Mouse (Mus musculus) hindbrain, embryonic 16.5 days (tissue): ENCODE results near the gene Peak1. TPM values are rescaled to one million over a fixed set of nuclear protein-coding genes. Genes with fewer than 3 reads are reported as not detected.

Source experiments
- ATAC-seq: fragments of 200-750 bp; cut with Nextera tagmentation; 2 replicates; pipeline ENCODE4 v1.8.0; 2017; ENCODE audit warnings: moderate TSS enrichment, moderate library complexity
- H3K27ac ChIP-seq: fragments of 300-500 bp; sonication (generic); 2 replicates; pipeline ENCODE4 v1.5.1; 2014; ENCODE audit warnings: low read depth, mild to moderate bottlenecking, control low read depth, low read length, moderate library complexity
- H3K27me3 ChIP-seq: fragments of 300-500 bp; sonication (generic); replicated peaks from 2 replicates; pipeline ENCODE4 v1.6.1; 2014; ENCODE audit warnings: low read length; ENCODE audit not compliant: control insufficient read depth, insufficient read depth
- H3K36me3 ChIP-seq: fragments of 300-500 bp; sonication (generic); 2 replicates; pipeline ENCODE4 v1.6.1; 2014; ENCODE audit warnings: mild to moderate bottlenecking, low read length, moderate library complexity, mixed read lengths; ENCODE audit not compliant: control insufficient read depth, insufficient read depth
- H3K4me1 ChIP-seq: fragments of 300-500 bp; sonication (generic); 2 replicates; pipeline ENCODE4 v1.6.1; 2014; ENCODE audit warnings: low read depth, low read length; ENCODE audit not compliant: control insufficient read depth, insufficient read depth
- H3K4me2 ChIP-seq: fragments of 300-500 bp; sonication (generic); 2 replicates; pipeline ENCODE4 v1.6.1; 2014; ENCODE audit warnings: mild to moderate bottlenecking, low read length, control low read depth, moderate library complexity
- H3K4me3 ChIP-seq: fragments of 300-500 bp; sonication (generic); 2 replicates; pipeline ENCODE4 v1.5.1; 2014; ENCODE audit warnings: mild to moderate bottlenecking, low read length, control low read depth, moderate library complexity
- H3K9ac ChIP-seq: fragments of 300-500 bp; sonication (generic); 2 replicates; pipeline ENCODE4 v1.6.1; 2014; ENCODE audit warnings: low read depth, mild to moderate bottlenecking, control low read depth, low read length, moderate library complexity
- H3K9me3 ChIP-seq: fragments of 300-500 bp; sonication (generic); 2 replicates; pipeline ENCODE4 v1.6.1; 2014; ENCODE audit warnings: mild to moderate bottlenecking, low read length, moderate library complexity; ENCODE audit not compliant: control insufficient read depth
- WGBS: fragments of 180-500 bp; shearing (Covaris S2); extraction: QIAGEN DNeasy Blood & Tissue Kit; methylation state at CpG from one replicate; pipeline ENCODE4 v1.1.7; 2014; 5-methylcytosine and 5-hydroxymethylcytosine counted together
- polyA plus RNA-seq: library from polyadenylated mRNA; unstranded; fragments of >200 nt; fragmentation: Nextera tagmentation; extraction: Ambion mirVana; gene quantifications from 2 replicates; pipeline ENCODE4 v1.2.1, GENCODE M21; 2015

The Peak1 gene
- polyA plus RNA-seq, 1 experiment from 2014 or later: 5.2 TPM

GRCm38 (mm10) chr9:56255676-56256432, 162.0 kb downstream of the Peak1 start:
- Histone ChIP-seq H3K4me2 (no peak overlapping the region), H3K4me1 (no peaks in the 10 kb centered on the region), H3K4me3 (no peak overlapping the region), H3K9me3 (peaks cover 5% of the 10 kb centered on the region), H3K27ac (no peak overlapping the region), H3K9ac (no peak overlapping the region), H3K36me3 (no peaks in the 10 kb centered on the region; the same call in 1 of the 2 replicates), H3K27me3 (no peaks in the 10 kb centered on the region)
- ATAC-seq: no peak
- 81% methylated on average over 6 of the region's 6 CpGs for WGBS

GRCm38 (mm10) chr9:56244336-56244735, 173.5 kb downstream of the Peak1 start:
- H3K4me3 ChIP-seq: no peak overlapping the region
- H3K27me3 ChIP-seq: no peaks in the 10 kb centered on the region
- WGBS: 90% methylated on average over 8 of the region's 8 CpGs
- no peaks in the 10 kb centered on the region for H3K4me1 ChIP-seq
- no peak overlapping the region for H3K9ac ChIP-seq
- H3K36me3 ChIP-seq: no peaks in the 10 kb centered on the region; the same call in 1 of the 2 replicates
- no peak overlapping the region for H3K4me2 ChIP-seq
- H3K27ac ChIP-seq: no peak overlapping the region
- no peak for ATAC-seq
- no peaks in the 10 kb centered on the region for H3K9me3 ChIP-seq

GRCm38 (mm10) chr9:56243885-56244284, 174.0 kb downstream of the Peak1 start:
- Histone ChIP-seq H3K4me2 (no peak overlapping the region), H3K4me3 (no peak overlapping the region), H3K9ac (no peak overlapping the region), H3K9me3 (no peaks in the 10 kb centered on the region), H3K27ac (no peak overlapping the region), H3K27me3 (no peaks in the 10 kb centered on the region), H3K4me1 (no peaks in the 10 kb centered on the region), H3K36me3 (no peaks in the 10 kb centered on the region; the same call in 1 of the 2 replicates)
- ATAC-seq: no peak
- WGBS: 92% methylated on average over 7 of the region's 7 CpGs

- ATAC-seq: no peak
- H3K4me3 ChIP-seq: no peak overlapping the region
- H3K36me3 ChIP-seq: no peaks in the 10 kb centered on the region; the same call in 1 of the 2 replicates
- no peaks in the 10 kb centered on the region for H3K4me1 ChIP-seq
- H3K9ac ChIP-seq: no peak overlapping the region
- H3K9me3 ChIP-seq: no peaks in the 10 kb centered on the region
- WGBS: 75% methylated on average over 3 of the region's 3 CpGs
- H3K27me3 ChIP-seq: no peaks in the 10 kb centered on the region
- no peak overlapping the region for H3K27ac ChIP-seq
- H3K4me2 ChIP-seq: no peak overlapping the region
These were observed 175.2 kb downstream of the Peak1 start for GRCm38 (mm10) chr9:56242686-56243085.

GRCm38 (mm10) chr9:56241076-56241475, 176.8 kb downstream of the Peak1 start:
- Histone ChIP-seq H3K4me3 (no peak overlapping the region), H3K4me1 (no peaks in the 10 kb centered on the region)
- WGBS: 90% methylated on average over 5 of the region's 5 CpGs

GRCm38 (mm10) chr9:56235871-56236298, 182.0 kb downstream of the Peak1 start:
- Histone ChIP-seq H3K4me1 (no peaks in the 10 kb centered on the region), H3K9me3 (no peaks in the 10 kb centered on the region), H3K4me2 (no peak overlapping the region), H3K27ac (no peak overlapping the region), H3K9ac (no peak overlapping the region), H3K36me3 (no peaks in the 10 kb centered on the region; the same call in 1 of the 2 replicates), H3K27me3 (no peaks in the 10 kb centered on the region), H3K4me3 (no peak overlapping the region)
- ATAC-seq: peak; percentile 68
- 30% methylated on average over 6 of the region's 6 CpGs for WGBS

More at GRCm38 (mm10) chr9:56241076-56241475, 176.8 kb downstream of the Peak1 start:
- no peak overlapping the region for H3K9ac ChIP-seq
- no peak overlapping the region for H3K27ac ChIP-seq
- no peaks in the 10 kb centered on the region for H3K27me3 ChIP-seq
- H3K36me3 ChIP-seq: no peaks in the 10 kb centered on the region; the same call in 1 of the 2 replicates
- no peaks in the 10 kb centered on the region for H3K9me3 ChIP-seq
- H3K4me2 ChIP-seq: no peak overlapping the region
- no peak for ATAC-seq

- Histone ChIP-seq H3K4me1 (no peaks in the 10 kb centered on the region), H3K4me3 (no peak overlapping the region), H3K27ac (no peak overlapping the region), H3K9me3 (no peaks in the 10 kb centered on the region), H3K4me2 (no peak overlapping the region), H3K9ac (no peak overlapping the region), H3K27me3 (no peaks in the 10 kb centered on the region), H3K36me3 (no peaks in the 10 kb centered on the region)
- no peak for ATAC-seq
- WGBS: 80% methylated on average over 5 of the region's 5 CpGs
These were observed 182.6 kb downstream of the Peak1 start for GRCm38 (mm10) chr9:56235281-56235680.

- no peak for ATAC-seq
- WGBS: 93% methylated on average over 3 of the region's 3 CpGs
- no peaks in the 10 kb centered on the region for H3K9me3 ChIP-seq
- no peaks in the 10 kb centered on the region for H3K36me3 ChIP-seq
- no peak overlapping the region for H3K4me3 ChIP-seq
- H3K9ac ChIP-seq: no peak overlapping the region
- H3K4me1 ChIP-seq: no peaks in the 10 kb centered on the region
- H3K27ac ChIP-seq: no peak overlapping the region
- no peak overlapping the region for H3K4me2 ChIP-seq
- H3K27me3 ChIP-seq: no peaks in the 10 kb centered on the region
These were observed 183.3 kb downstream of the Peak1 start for GRCm38 (mm10) chr9:56234561-56234960.

GRCm38 (mm10) chr9:56233316-56233715, 184.6 kb downstream of the Peak1 start:
- Histone ChIP-seq H3K27me3 (no peaks in the 10 kb centered on the region), H3K4me1 (no peaks in the 10 kb centered on the region), H3K36me3 (no peaks in the 10 kb centered on the region), H3K9me3 (no peaks in the 10 kb centered on the region), H3K4me3 (no peak overlapping the region), H3K9ac (no peak overlapping the region), H3K4me2 (no peak overlapping the region), H3K27ac (no peak overlapping the region)
- ATAC-seq: no peak
- 85% methylated on average over 2 of the region's 2 CpGs for WGBS
